Mouse (Mus musculus) limb, embryonic 14.5 days (tissue): ENCODE results near the gene Olfr15. TPM values are rescaled to one million over a fixed set of nuclear protein-coding genes. Genes with fewer than 3 reads are reported as not detected.
A peak's percentile ranks its signal among the peaks of the same experiment; 100 is the strongest.

ENCODE experiments used
- ATAC-seq: fragments of 200-750 bp; cut with Nextera tagmentation; 2 replicates; pipeline ENCODE4 v1.8.0; 2017; ENCODE audit warnings: low read depth, moderate number of reproducible peaks, moderate TSS enrichment; ENCODE audit not compliant: low FRiP score
- DNase-seq: peaks from one replicate; pipeline ENCODE4 v3.0.0-alpha.2; 2015; ENCODE audit warnings: low spot score
- H3K27ac ChIP-seq: fragments of 300-500 bp; sonication (generic); replicated peaks from 2 replicates; pipeline ENCODE4 v1.5.1; 2014; ENCODE audit warnings: low read depth, mild to moderate bottlenecking, low read length, moderate library complexity, mixed read lengths
- H3K27me3 ChIP-seq: fragments of 300-500 bp; sonication (generic); 2 replicates; pipeline ENCODE4 v1.6.1; 2014; ENCODE audit warnings: low read length, mixed read lengths; ENCODE audit not compliant: control insufficient read depth, insufficient read depth
- H3K36me3 ChIP-seq: fragments of 300-500 bp; sonication (generic); 2 replicates; pipeline ENCODE4 v1.6.1; 2014; ENCODE audit warnings: mild to moderate bottlenecking, low read length, moderate library complexity, mixed read lengths; ENCODE audit not compliant: control insufficient read depth, insufficient read depth
- H3K4me1 ChIP-seq: fragments of 300-500 bp; sonication (generic); 2 replicates; pipeline ENCODE4 v1.6.1; 2014; ENCODE audit warnings: antibody characterized with exemption, low read length, mixed read lengths; ENCODE audit not compliant: control insufficient read depth, insufficient read depth
- H3K4me2 ChIP-seq: fragments of 300-500 bp; sonication (generic); replicated peaks from 2 replicates; pipeline ENCODE4 v1.6.1; 2014; ENCODE audit warnings: low read depth, mild to moderate bottlenecking, low read length, moderate library complexity; ENCODE audit not compliant: severe bottlenecking
- H3K4me3 ChIP-seq: fragments of 300-500 bp; sonication (generic); replicated peaks from 2 replicates; pipeline ENCODE4 v1.5.1; 2014; ENCODE audit warnings: low read length
- H3K9ac ChIP-seq: fragments of 300-500 bp; sonication (generic); 2 replicates; pipeline ENCODE4 v1.6.1; 2014; ENCODE audit warnings: mild to moderate bottlenecking, low read depth, low read length, moderate library complexity; ENCODE audit not compliant: severe bottlenecking
- H3K9me3 ChIP-seq: fragments of 300-500 bp; sonication (generic); 2 replicates; pipeline ENCODE4 v1.6.1; 2016; ENCODE audit warnings: low read length; ENCODE audit not compliant: control insufficient read depth
- POLR2A ChIP-seq: fragments of 200-500 bp; IDR thresholded peaks from 2 replicates; pipeline ENCODE4 v1.8.0; 2012; ENCODE audit warnings: inconsistent platforms, mild to moderate bottlenecking, moderate library complexity, borderline replicate concordance; ENCODE audit not compliant: insufficient read depth, insufficient read length; ENCODE audit errors: extremely low read depth
- WGBS: fragments of 180-500 bp; shearing (Covaris S2); extraction: QIAGEN DNeasy Blood & Tissue Kit; methylation state at CpG from one replicate; pipeline ENCODE4 v1.1.7; 2014; 5-methylcytosine and 5-hydroxymethylcytosine counted together
- polyA plus RNA-seq, 2 experiments: library from polyadenylated mRNA; depleted of rRNA in 1 of 2; stranded (reverse) in 1 of 2; unstranded in 1 of 2; fragments of >200 nt; fragmentation: Nextera tagmentation in 1 of 2; extraction: Ambion mirVana in 1 of 2; gene quantifications; 2 replicates each; pipeline versions ENCODE4 v1.2.1 to v1.2.3; 2012 to 2014

Gene Olfr15
- polyA plus RNA-seq, 2 experiments: not detected

GRCm38 (mm10) chr16:3852586-3852985 is 21.9 kb downstream of the Olfr15 start:
- peaks cover 5% of the 10 kb centered on the region for H3K4me1 ChIP-seq
- TF ChIP-seq POLR2A: no peak
- no peaks in the 10 kb centered on the region for H3K36me3 ChIP-seq
- H3K27me3 ChIP-seq: no peaks in the 10 kb centered on the region
- H3K9me3 ChIP-seq: no peaks in the 10 kb centered on the region
- no peak overlapping the region for H3K9ac ChIP-seq
- H3K4me3 ChIP-seq: no peak overlapping the region
- no peak for DNase-seq
- H3K27ac ChIP-seq: no peak overlapping the region
- no peak overlapping the region for H3K4me2 ChIP-seq
- WGBS: 28% methylated on average over 12 of the region's 12 CpGs
- no peak for ATAC-seq

- WGBS: 75% methylated on average over 11 of the region's 11 CpGs
- TF ChIP-seq POLR2A: no peak
- ATAC-seq: no peak
Measured at GRCm38 (mm10) chr16:3854437-3855182, 23.9 kb downstream of the Olfr15 start.

GRCm38 (mm10) chr16:3855776-3856175 is 25.1 kb downstream of the Olfr15 start:
- DNase-seq (no peak), ATAC-seq (no peak)
- no peak overlapping the region for H3K4me3 ChIP-seq
- WGBS: 85% methylated on average over 1 of the region's 1 CpGs
- no peak for TF ChIP-seq POLR2A
- H3K9ac ChIP-seq: no peak overlapping the region
- peaks cover 2% of the 10 kb centered on the region for H3K36me3 ChIP-seq
- H3K9me3 ChIP-seq: no peaks in the 10 kb centered on the region
- no peak overlapping the region for H3K4me2 ChIP-seq
- no peak overlapping the region for H3K27ac ChIP-seq
- no peaks in the 10 kb centered on the region for H3K4me1 ChIP-seq
- H3K27me3 ChIP-seq: no peaks in the 10 kb centered on the region

More at GRCm38 (mm10) chr16:3854437-3855182, 23.9 kb downstream of the Olfr15 start:
- no peak for DNase-seq
- Histone ChIP-seq H3K27me3 (no peaks in the 10 kb centered on the region), H3K9ac (no peak overlapping the region), H3K36me3 (no peaks in the 10 kb centered on the region), H3K4me3 (no peak overlapping the region), H3K9me3 (no peaks in the 10 kb centered on the region), H3K27ac (no peak overlapping the region), H3K4me1 (no peaks in the 10 kb centered on the region), H3K4me2 (no peak overlapping the region)

GRCm38 (mm10) chr16:3859254-3859653 is 28.6 kb downstream of the Olfr15 start:
- no peak for ATAC-seq
- H3K4me3 ChIP-seq: no peak overlapping the region
- no peaks in the 10 kb centered on the region for H3K4me1 ChIP-seq
- H3K36me3 ChIP-seq: peaks cover 21% of the 10 kb centered on the region
- H3K27me3 ChIP-seq: no peaks in the 10 kb centered on the region
- H3K9ac ChIP-seq: no peak overlapping the region
- WGBS: 94% methylated on average over 4 of the region's 4 CpGs
- no peak overlapping the region for H3K4me2 ChIP-seq
- DNase-seq: no peak
- TF ChIP-seq POLR2A: no peak
- H3K27ac ChIP-seq: no peak overlapping the region
- H3K9me3 ChIP-seq: no peaks in the 10 kb centered on the region

GRCm38 (mm10) chr16:3871815-3872214 is 41.1 kb downstream of the Olfr15 start:
- TF ChIP-seq POLR2A: no peak
- peak overlapping the region; percentile 66 for H3K9ac ChIP-seq
- no peaks in the 10 kb centered on the region for H3K9me3 ChIP-seq
- H3K27me3 ChIP-seq: no peaks in the 10 kb centered on the region
- H3K4me3 ChIP-seq: peak overlapping the region; percentile 55
- H3K4me2 ChIP-seq: peak overlapping the region; percentile 83
- peaks cover 11% of the 10 kb centered on the region for H3K4me1 ChIP-seq
- DNase-seq (no peak), ATAC-seq (no peak)
- peaks cover 20% of the 10 kb centered on the region for H3K36me3 ChIP-seq
- 2% methylated on average over 16 of the region's 16 CpGs for WGBS
- H3K27ac ChIP-seq: 0 out of 2 replicates have a peak overlapping the region, but pooled peaks have one; percentile 33
